Mouse (Mus musculus): ENCODE measurements around the gene Ncmap.

GRCm38 (mm10) chr4:135401881-135402280 is 3.9 kb upstream of the Ncmap start:
- TF ChIP-seq CTCF (IDR thresholded peaks at IDR 0.05; ENCODE audit: borderline replicate concordance, insufficient read depth, low read depth, low read length) (no peak), POLR2A (IDR thresholded peaks at IDR 0.05; ENCODE audit: borderline replicate concordance, insufficient read depth, low read length) (no peak)
